ENCODE assay signal across 24 mouse cellular contexts in genomic region chr15:102263037-102263436, GRCm38 (mm10). TPM values are rescaled to one million over a fixed set of nuclear protein-coding genes. Genes with fewer than 3 reads are reported as not detected.
DNase-seq lines count a peak whose midpoint lies in the region; ATAC-seq and TF ChIP-seq lines count a peak whose summit lies in the region.
"Had no signal": no experiment of that assay in that cellular context is flagged by ENCODE, and none has a peak within 500 bp of the region (broad histone marks: within the 10 kb centered on the region; RNA-seq: fewer than 3 reads in every experiment).

No protein-coding gene starts in this region.

- no peak overlapping the region for H3K4me3 ChIP-seq in thymus, adult 2 months (ENCODE audit: control insufficient read depth, insufficient read depth, low read length)
- H3K4me3 ChIP-seq in limb, embryonic 10.5 days: no peak overlapping the region
- H3K4me3 ChIP-seq in stomach, embryonic 16.5 days (replicated peaks; ENCODE audit: low read length): no peak overlapping the region
- H3K4me3 ChIP-seq in forebrain, embryonic 13.5 days: no peak overlapping the region
- H3K4me3 ChIP-seq: forebrain, embryonic 10.5 days; heart, embryonic 10.5 days; hindbrain, embryonic 15.5 days; layer of hippocampus, adult 2 months; neural tube, embryonic 13.5 days had no signal

- no peak overlapping the region for H3K4me2 ChIP-seq in stomach, embryonic 16.5 days (ENCODE audit: low read depth, low read length)
- H3K4me2 ChIP-seq in forebrain, embryonic 13.5 days: no peak overlapping the region
- H3K4me2 ChIP-seq: hindbrain, embryonic 15.5 days; neural tube, embryonic 13.5 days had no signal

- no peak for TF ChIP-seq CTCF in thymus, adult 2 months (IDR thresholded peaks at IDR 0.05; ENCODE audit: borderline replicate concordance, control insufficient read depth, extremely low read depth, insufficient read depth, low read length, poor library complexity)

- H3K4me1 ChIP-seq in thymus, adult 2 months (replicated peaks; ENCODE audit: control insufficient read depth, insufficient read depth, low read length): peaks cover 5% of the 10 kb centered on the region
- H3K4me1 ChIP-seq in limb, embryonic 10.5 days: peaks cover 48% of the 10 kb centered on the region
- H3K4me1 ChIP-seq in stomach, embryonic 16.5 days (ENCODE audit: control insufficient read depth, insufficient read depth, low read length): peaks cover 12% of the 10 kb centered on the region
- peaks cover 10% of the 10 kb centered on the region for H3K4me1 ChIP-seq in forebrain, embryonic 13.5 days

- H3K36me3 ChIP-seq in thymus, adult 2 months (ENCODE audit: control insufficient read depth, insufficient read depth, low read length): no peaks in the 10 kb centered on the region
- H3K36me3 ChIP-seq in limb, embryonic 10.5 days: no peaks in the 10 kb centered on the region
- H3K36me3 ChIP-seq in stomach, embryonic 16.5 days (ENCODE audit: control insufficient read depth, insufficient read depth, low read length): no peaks in the 10 kb centered on the region
- no peaks in the 10 kb centered on the region for H3K36me3 ChIP-seq in forebrain, embryonic 13.5 days (ENCODE audit: poor library complexity, severe bottlenecking)
- H3K36me3 ChIP-seq: forebrain, embryonic 10.5 days; G1E; heart, embryonic 10.5 days; hindbrain, embryonic 15.5 days; neural tube, embryonic 13.5 days had no signal

- ATAC-seq in activated CD4-positive, CD25-positive, alpha-beta regulatory T cell, adult 4 months: peak; percentile 97
- no peak for ATAC-seq in stomach, embryonic 16.5 days (ENCODE audit: insufficient read depth, low FRiP score)
- ATAC-seq in forebrain, embryonic 13.5 days: no peak
- no peak for ATAC-seq in granulocyte monocyte progenitor cell, adult 5-6 weeks (replicated peaks; ENCODE audit: poor library complexity, severe bottlenecking)

- no peak overlapping the region for H3K9ac ChIP-seq in stomach, embryonic 16.5 days (ENCODE audit: low read length)
- H3K9ac ChIP-seq in forebrain, embryonic 13.5 days: no peak overlapping the region
- H3K9ac ChIP-seq: hindbrain, embryonic 15.5 days; neural tube, embryonic 13.5 days had no signal

- DNase-seq in thymus, adult 2 months: no peak
- DNase-seq in thymus, adult 18-20 months: no peak
- DNase-seq in limb, embryonic 10.5 days (ENCODE audit: low spot score): no peak
- DNase-seq in ovary, postnatal 14 days (ENCODE audit: low spot score): no peak
- DNase-seq: cerebellum, postnatal 10 days; gastrocnemius, postnatal 25 days; heart, postnatal 36 days; kidney, adult 11 months; lung, adult 18-20 months had no signal

- no peak for TF ChIP-seq POLR2A in thymus, adult 2 months (IDR thresholded peaks at IDR 0.05; ENCODE audit: control insufficient read depth, extremely low read depth, insufficient read depth, low read length, poor library complexity)

- H3K27ac ChIP-seq in thymus, adult 2 months (ENCODE audit: control insufficient read depth, insufficient read depth, low read length): 0 out of 2 replicates have a peak overlapping the region, but pooled peaks have one; percentile 37
- peak overlapping the region; percentile 63 for H3K27ac ChIP-seq in limb, embryonic 10.5 days
- peak overlapping the region; percentile 58 for H3K27ac ChIP-seq in stomach, embryonic 16.5 days (ENCODE audit: low read length)
- H3K27ac ChIP-seq in forebrain, embryonic 13.5 days: no peak overlapping the region
- H3K27ac ChIP-seq: forebrain, embryonic 10.5 days; heart, embryonic 10.5 days; hindbrain, embryonic 15.5 days; kidney, postnatal 0 days; layer of hippocampus, adult 2 months; neural tube, embryonic 13.5 days had no signal

- WGBS in thymus, adult 2 months: 48% methylated on average over 2 of the region's 2 CpGs
- WGBS in limb, embryonic 10.5 days: 78% methylated on average over 2 of the region's 2 CpGs
- WGBS in stomach, embryonic 16.5 days: 76% methylated on average over 2 of the region's 2 CpGs
- WGBS in forebrain, embryonic 13.5 days: 76% methylated on average over 2 of the region's 2 CpGs

- peaks cover under 1% of the 10 kb centered on the region; the same call in 1 of the 2 replicates for H3K27me3 ChIP-seq in thymus, adult 2 months (ENCODE audit: control insufficient read depth, insufficient read depth, low read length)
- H3K27me3 ChIP-seq in limb, embryonic 10.5 days (ENCODE audit: low read depth, poor library complexity, severe bottlenecking): peaks cover 5% of the 10 kb centered on the region
- H3K27me3 ChIP-seq in stomach, embryonic 16.5 days (ENCODE audit: control insufficient read depth, insufficient read depth, low read length): no peaks in the 10 kb centered on the region
- peaks cover 25% of the 10 kb centered on the region for H3K27me3 ChIP-seq in forebrain, embryonic 13.5 days

- H3K9me3 ChIP-seq in limb, embryonic 10.5 days (replicated peaks): no peaks in the 10 kb centered on the region
- H3K9me3 ChIP-seq in stomach, embryonic 16.5 days (replicated peaks; ENCODE audit: control insufficient read depth, low read length): no peaks in the 10 kb centered on the region
- no peaks in the 10 kb centered on the region for H3K9me3 ChIP-seq in forebrain, embryonic 13.5 days (replicated peaks)
- H3K9me3 ChIP-seq: forebrain, embryonic 10.5 days; G1E; heart, embryonic 10.5 days; hindbrain, embryonic 15.5 days; neural tube, embryonic 13.5 days had no signal

RNA-seq across cellular contexts. Expression of gene Rarg, which starts 5.7 kb away (rescaled TPM):
- 18.9 and 23.7 TPM in 2 replicates for polyA plus RNA-seq in thymus, adult 2 months (2012; rRNA removed)
- polyA plus RNA-seq in activated CD4-positive, CD25-positive, alpha-beta regulatory T cell, adult 4 months (2017; shearing (Covaris generic)): 10 to 100 TPM; 16.9 to 24.8 TPM
- 111 and 148 TPM in 2 replicates for polyA plus RNA-seq in limb, embryonic 10.5 days (2016; fragmentation: Nextera tagmentation; extraction: Ambion mirVana)
- 41.2 and 48.6 TPM in 2 replicates for polyA plus RNA-seq in stomach, embryonic 16.5 days (2015; fragmentation: Nextera tagmentation; extraction: Ambion mirVana)
- 3.2 and 4.2 TPM in 2 replicates for polyA plus RNA-seq in forebrain, embryonic 13.5 days (2015; fragmentation: Nextera tagmentation; extraction: Ambion mirVana)
- 7.5 and 11.5 TPM in 2 replicates for total RNA-seq in granulocyte monocyte progenitor cell, adult 5-6 weeks (2014; fragmentation: Nextera tagmentation)
- total RNA-seq in granulocyte monocyte progenitor cell, adult 5-6 weeks (2017): 2.0 and 3.4 TPM in 2 replicates

RNA-seq across cellular contexts. Expression of gene Gm9918, which starts 7.3 kb away (rescaled TPM):
- polyA plus RNA-seq in thymus, adult 2 months (2012; rRNA removed): 0.30 and 0.31 TPM in 2 replicates
- polyA plus RNA-seq in activated CD4-positive, CD25-positive, alpha-beta regulatory T cell, adult 4 months (2017; shearing (Covaris generic)): not detected
- polyA plus RNA-seq in limb, embryonic 10.5 days (2016; fragmentation: Nextera tagmentation; extraction: Ambion mirVana): 1.1 and 1.4 TPM in 2 replicates
- polyA plus RNA-seq in stomach, embryonic 16.5 days (2015; fragmentation: Nextera tagmentation; extraction: Ambion mirVana): 0.16 and 0.28 TPM in 2 replicates
- polyA plus RNA-seq in forebrain, embryonic 13.5 days (2015; fragmentation: Nextera tagmentation; extraction: Ambion mirVana): 0.09 TPM in 1 of 2 replicates, not detected in the other
- total RNA-seq in granulocyte monocyte progenitor cell, adult 5-6 weeks (2014; fragmentation: Nextera tagmentation): not detected in 2 replicates
- not detected in 2 replicates for total RNA-seq in granulocyte monocyte progenitor cell, adult 5-6 weeks (2017)
- total RNA-seq: gastrocnemius, postnatal 25 days; heart, postnatal 36 days; layer of hippocampus, adult 2 months; left cerebral cortex, adult 8-10 months; liver, adult 2 months; megakaryocyte-erythroid progenitor cell, adult 5-6 weeks; midbrain, postnatal 0 days had no signal
- polyA plus RNA-seq: G1E; midbrain, postnatal 0 days had no signal

RNA-seq across cellular contexts. Expression of gene Mfsd5, which starts 16.2 kb away (rescaled TPM):
- polyA plus RNA-seq in thymus, adult 2 months (2012; rRNA removed): 87.9 and 92.5 TPM in 2 replicates
- polyA plus RNA-seq in activated CD4-positive, CD25-positive, alpha-beta regulatory T cell, adult 4 months (2017; shearing (Covaris generic)): 10 to 100 TPM; 36.7 to 40.7 TPM
- 69.5 and 76.5 TPM in 2 replicates for polyA plus RNA-seq in limb, embryonic 10.5 days (2016; fragmentation: Nextera tagmentation; extraction: Ambion mirVana)
- polyA plus RNA-seq in stomach, embryonic 16.5 days (2015; fragmentation: Nextera tagmentation; extraction: Ambion mirVana): 71.5 and 83.5 TPM in 2 replicates
- polyA plus RNA-seq in forebrain, embryonic 13.5 days (2015; fragmentation: Nextera tagmentation; extraction: Ambion mirVana): 46.7 and 48.9 TPM in 2 replicates
- total RNA-seq in granulocyte monocyte progenitor cell, adult 5-6 weeks (2014; fragmentation: Nextera tagmentation): 20.0 and 39.8 TPM in 2 replicates
- total RNA-seq in granulocyte monocyte progenitor cell, adult 5-6 weeks (2017): 16.1 and 29.4 TPM in 2 replicates

RNA-seq across cellular contexts. Expression of gene Itgb7, which starts 31.3 kb away (rescaled TPM):
- 72.6 and 82.8 TPM in 2 replicates for polyA plus RNA-seq in thymus, adult 2 months (2012; rRNA removed)
- polyA plus RNA-seq in activated CD4-positive, CD25-positive, alpha-beta regulatory T cell, adult 4 months (2017; shearing (Covaris generic)): 100 to 1,000 TPM; 511 to 537 TPM
- 1.2 and 1.5 TPM in 2 replicates for polyA plus RNA-seq in limb, embryonic 10.5 days (2016; fragmentation: Nextera tagmentation; extraction: Ambion mirVana)
- 5.6 and 6.3 TPM in 2 replicates for polyA plus RNA-seq in stomach, embryonic 16.5 days (2015; fragmentation: Nextera tagmentation; extraction: Ambion mirVana)
- 0.32 and 0.48 TPM in 2 replicates for polyA plus RNA-seq in forebrain, embryonic 13.5 days (2015; fragmentation: Nextera tagmentation; extraction: Ambion mirVana)
- 7.4 and 42.7 TPM in 2 replicates for total RNA-seq in granulocyte monocyte progenitor cell, adult 5-6 weeks (2014; fragmentation: Nextera tagmentation)
- 15.2 and 31.6 TPM in 2 replicates for total RNA-seq in granulocyte monocyte progenitor cell, adult 5-6 weeks (2017)

RNA-seq across cellular contexts. Expression of gene Espl1, which starts 33.0 kb away (rescaled TPM):
- polyA plus RNA-seq in thymus, adult 2 months (2012; rRNA removed): 51.5 and 55.6 TPM in 2 replicates
- 1 to 10 TPM; 3.6 to 5.0 TPM for polyA plus RNA-seq in activated CD4-positive, CD25-positive, alpha-beta regulatory T cell, adult 4 months (2017; shearing (Covaris generic))
- polyA plus RNA-seq in limb, embryonic 10.5 days (2016; fragmentation: Nextera tagmentation; extraction: Ambion mirVana): 60.6 and 63.5 TPM in 2 replicates
- 17.9 and 21.9 TPM in 2 replicates for polyA plus RNA-seq in stomach, embryonic 16.5 days (2015; fragmentation: Nextera tagmentation; extraction: Ambion mirVana)
- 19.7 and 27.3 TPM in 2 replicates for polyA plus RNA-seq in forebrain, embryonic 13.5 days (2015; fragmentation: Nextera tagmentation; extraction: Ambion mirVana)
- 20.8 and 21.7 TPM in 2 replicates for total RNA-seq in granulocyte monocyte progenitor cell, adult 5-6 weeks (2014; fragmentation: Nextera tagmentation)
- 30.4 and 50.0 TPM in 2 replicates for total RNA-seq in granulocyte monocyte progenitor cell, adult 5-6 weeks (2017)
